Mouse (Mus musculus): ENCODE data around the gene Cdip1. TPM values are rescaled to one million over a fixed set of nuclear protein-coding genes. Genes with fewer than 3 reads are reported as not detected.
"Not testable (repeated sequence)": the region's sequence is repeated elsewhere in the genome, so short reads cannot be mapped to it uniquely, and the experiment has no call there.

Cdip1 gene
- total RNA-seq (2021) = 10 to 100 TPM; 82.1 to 91.9 TPM
- long read RNA-seq, experiment 1, transcript Cdip1-203 (6 exons, 2,554 nt) = minor isoform, 10 of 175 reads
- long read RNA-seq, experiment 1, transcript Cdip1-201 (6 exons, 3,953 nt) = major isoform, 124 of 175 reads
- long read RNA-seq, experiment 1, partial matches to known transcripts = 27 of 175 reads
- long read RNA-seq, experiment 1, other reads (novel, unspliced or antisense) = 14 of 175 reads
- long read RNA-seq, experiment 2, full-length matches to known transcripts = 129 of 160 reads
- long read RNA-seq, experiment 2, partial matches to known transcripts = 5 of 160 reads
- long read RNA-seq, experiment 2, other reads (novel, unspliced or antisense) = 26 of 160 reads

- peak; percentile 91 for DNase-seq
Observed at GRCm38 (mm10) chr16:4789810-4790559, at the start of gene Cdip1. Gene Cdip1, minus strand, starts transcription at chr16:4790292.

DNA sequence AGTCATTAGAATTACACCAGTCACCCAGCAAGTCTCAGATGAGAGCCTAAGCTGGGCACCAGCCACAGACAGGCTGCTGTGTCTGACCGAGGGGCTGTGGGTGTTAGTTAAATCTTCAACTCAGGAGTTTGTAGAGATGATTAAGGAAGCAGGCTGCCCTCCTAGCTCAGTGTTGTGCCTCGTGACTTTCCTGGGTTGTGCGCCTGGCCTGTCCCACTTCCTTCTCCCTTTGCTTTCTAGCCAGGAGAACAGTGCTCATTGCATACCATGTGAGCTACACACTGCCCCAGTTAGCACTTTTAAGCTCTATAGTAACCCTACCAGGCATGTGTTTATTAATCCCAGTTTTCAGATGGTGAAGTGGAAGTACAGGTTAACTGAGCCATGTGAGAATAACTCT is 49.5 kb upstream of the Cdip1 start:
- DNase-seq = no peak

GRCm38 (mm10) chr16:4837631-4838030 is 47.5 kb upstream of the Cdip1 start:
- DNase-seq = no peak

DNA sequence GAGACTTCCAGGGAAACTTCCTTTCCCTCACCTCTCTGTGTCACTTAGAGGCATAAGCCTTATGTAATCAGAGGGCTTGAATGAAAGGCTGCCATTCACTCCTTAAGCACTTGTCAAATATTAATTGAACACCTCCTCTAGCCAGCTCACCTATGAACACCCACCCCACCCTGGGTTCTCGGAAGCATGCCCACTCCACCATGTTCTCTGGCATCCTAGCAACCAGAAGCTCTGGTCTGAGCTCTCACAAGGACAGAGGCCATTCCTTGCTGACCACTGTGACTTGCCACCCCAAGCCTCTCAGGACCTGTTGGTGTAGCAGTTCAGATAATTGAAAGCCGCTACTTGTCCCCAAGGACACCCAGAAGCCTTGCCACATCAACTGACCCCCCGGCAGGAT is 45.1 kb upstream of the Cdip1 start, which contains the start of gene 4930562C15Rik:
Gene 4930562C15Rik (plus strand): TSS at position 226 of the 400 bp plus-strand sequence.
- DNase-seq = no peak

- DNase-seq = no peak
Observed at GRCm38 (mm10) chr16:4833858-4834257, 43.8 kb upstream of the Cdip1 start.

DNA sequence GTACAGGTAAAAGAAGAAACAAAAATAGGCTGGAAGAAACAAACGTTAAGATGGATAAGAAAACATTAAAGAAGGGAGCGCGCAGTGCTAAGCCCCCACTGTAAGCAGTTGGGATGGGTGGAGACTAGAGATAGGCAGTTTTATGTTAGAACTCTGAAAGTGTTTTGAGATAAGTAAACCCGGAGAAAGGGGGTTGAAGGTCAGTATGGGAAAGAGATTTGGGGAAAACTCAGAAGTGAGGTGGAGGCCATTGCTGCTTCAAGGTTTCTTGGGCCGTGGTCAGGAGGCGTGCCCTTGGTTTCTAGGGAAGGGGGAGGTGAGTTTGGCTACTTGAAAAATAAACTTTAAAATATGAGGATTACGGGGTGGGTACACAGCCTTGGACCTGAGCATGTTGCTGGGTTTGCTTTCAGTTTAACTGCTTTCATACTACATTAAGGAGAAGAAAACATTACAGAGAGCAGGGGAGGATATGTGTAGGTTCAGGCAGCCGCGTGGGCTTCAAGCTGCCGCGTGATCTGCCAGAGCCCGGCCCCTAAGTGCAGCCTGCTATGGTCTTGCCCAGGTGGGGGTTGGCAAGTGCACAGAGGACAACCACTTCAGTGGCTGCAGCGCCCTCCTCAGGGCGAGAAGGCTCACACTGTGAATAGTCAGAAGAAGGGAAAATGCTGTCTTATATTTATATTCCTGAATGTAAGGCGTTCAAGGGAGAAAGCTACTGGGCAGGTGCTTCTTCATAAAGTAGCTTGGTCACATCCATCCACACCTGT is 41.7 kb upstream of the Cdip1 start:
- DNase-seq = no peak

DNA sequence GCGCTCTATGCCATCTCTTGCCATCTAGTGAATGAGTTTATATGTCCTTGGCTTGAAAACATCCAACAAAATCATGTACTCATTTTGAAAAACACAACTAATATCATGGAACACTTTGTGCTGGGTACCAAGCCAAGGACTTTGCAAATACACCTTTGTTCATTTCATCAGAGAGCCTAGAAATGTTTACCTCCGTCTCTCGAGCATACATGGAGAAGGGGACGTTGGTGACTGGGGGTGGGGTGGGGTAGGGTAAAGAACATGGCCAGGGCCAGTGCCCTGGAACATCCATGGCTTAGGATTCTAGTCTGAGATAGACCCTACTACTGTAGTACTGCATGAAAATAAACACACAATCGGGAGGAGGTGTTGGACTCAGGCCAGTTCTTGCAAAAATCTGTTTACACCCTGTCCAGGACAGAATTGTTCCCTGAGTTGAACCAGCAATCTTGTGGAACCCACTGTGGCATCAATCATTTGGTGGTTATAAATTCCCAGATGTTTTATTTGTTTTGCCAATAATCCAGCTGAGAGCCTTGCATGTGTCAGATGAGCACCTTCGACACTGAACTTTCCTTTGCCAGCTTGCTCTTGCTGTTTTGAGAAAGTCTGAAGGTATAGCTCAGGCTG is 39.3 kb upstream of the Cdip1 start:
- DNase-seq = no peak

GRCm38 (mm10) chr16:4827639-4828038 is 37.5 kb upstream of the Cdip1 start:
- no peak for DNase-seq

DNA sequence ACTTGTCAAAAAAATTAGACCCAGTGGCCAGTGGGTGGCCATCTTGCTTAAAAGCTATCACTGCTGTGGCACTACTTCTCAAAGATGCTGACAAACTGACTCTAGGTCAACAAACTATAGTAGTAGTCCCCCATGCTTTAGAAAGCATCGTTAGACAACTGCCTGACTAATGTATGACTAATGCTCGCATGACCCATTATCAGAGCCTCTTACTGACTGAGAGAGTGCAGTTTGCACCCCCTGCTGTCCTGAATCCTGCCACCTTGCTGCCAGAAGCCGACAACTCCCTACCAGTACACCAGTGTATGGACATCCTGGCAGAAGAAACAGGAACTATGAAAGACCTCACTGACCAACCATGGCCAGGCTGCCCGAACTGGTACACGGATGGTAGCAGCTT is 34.4 kb upstream of the Cdip1 start:
- DNase-seq = not testable (repeated sequence)

DNA sequence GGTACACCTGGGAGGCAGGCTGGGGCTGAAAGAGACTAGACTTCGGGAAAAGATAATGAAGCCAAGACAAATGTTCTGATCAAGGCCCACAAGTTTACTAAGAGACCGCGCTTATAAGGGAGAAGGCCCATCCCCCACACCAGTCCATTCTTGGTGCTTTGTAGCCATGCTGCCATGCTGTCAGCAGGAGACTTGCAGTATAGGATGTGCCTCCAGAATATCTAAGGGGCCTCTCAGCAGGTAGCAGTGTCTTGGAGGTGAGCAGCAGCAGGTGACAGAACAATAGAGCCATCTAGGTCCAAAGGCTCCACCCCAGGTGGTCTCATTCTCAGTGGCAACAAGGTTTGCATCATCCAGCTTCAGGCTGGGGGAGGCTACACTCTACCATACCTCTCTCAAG is 28.3 kb upstream of the Cdip1 start:
- no peak for DNase-seq

DNA sequence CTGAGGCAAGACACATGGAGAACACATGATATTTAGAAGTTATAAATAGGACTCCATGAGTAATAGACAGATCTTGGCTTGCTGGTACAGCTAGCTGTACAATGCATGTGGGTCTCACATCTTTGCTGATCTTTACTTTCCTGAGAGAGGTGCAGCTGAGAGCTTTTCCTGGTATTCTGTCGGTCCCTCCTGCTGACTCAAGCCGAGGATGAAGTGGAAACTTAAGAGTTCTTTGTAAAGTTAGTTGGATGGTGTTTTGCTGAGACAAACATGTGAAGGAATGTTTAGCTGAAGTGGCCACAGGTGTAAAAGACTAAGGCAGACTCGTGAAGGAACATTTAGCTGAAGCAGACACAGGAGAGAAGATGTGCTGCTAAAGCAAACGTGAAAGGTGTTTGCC is 6.5 kb upstream of the Cdip1 start:
- no peak for DNase-seq

- DNase-seq = no peak
Observed at GRCm38 (mm10) chr16:4791332-4791731, 1.2 kb upstream of the Cdip1 start.

- DNase-seq = no peak
Observed at GRCm38 (mm10) chr16:4789311-4789768, 752 bp downstream of the Cdip1 start.

DNA sequence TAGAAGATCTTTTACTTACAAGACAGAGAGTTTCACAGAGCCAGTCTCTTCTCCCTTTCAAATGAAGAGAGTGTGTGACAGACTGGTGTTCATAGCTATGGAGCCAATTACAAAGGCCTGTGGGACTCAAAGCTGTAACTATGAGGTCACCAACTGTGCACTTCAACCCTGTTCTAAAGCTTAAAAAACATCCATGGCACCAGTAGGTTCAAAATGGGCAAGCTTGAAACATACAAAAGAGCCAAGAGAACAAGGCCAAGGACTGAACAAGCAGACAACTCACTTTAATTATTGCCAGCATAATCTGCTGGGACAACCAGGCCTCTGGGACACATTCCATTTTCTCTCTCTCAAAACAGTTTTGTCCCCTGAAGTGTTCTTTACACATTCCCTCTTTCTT is 1.9 kb downstream of the Cdip1 start:
- no peak for DNase-seq

DNA sequence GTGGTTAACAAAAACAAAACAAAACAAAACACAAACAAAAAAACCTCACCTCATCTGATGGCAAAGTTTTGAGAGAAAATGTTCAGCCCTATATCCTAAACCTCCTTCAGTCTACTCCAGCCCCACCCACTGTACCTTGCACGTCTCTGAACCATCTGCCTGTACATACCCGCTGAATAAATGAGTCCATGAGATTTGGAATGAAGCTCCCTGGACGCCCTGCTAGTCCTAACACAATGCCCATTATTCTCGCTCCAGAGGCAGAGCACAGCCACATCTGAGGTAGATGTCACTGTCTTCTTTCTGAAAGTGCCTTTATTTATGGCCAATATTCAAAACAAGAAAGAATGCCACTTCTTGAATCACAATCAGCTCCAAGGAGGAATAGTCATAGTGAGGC is 4.4 kb downstream of the Cdip1 start:
- no peak for DNase-seq

DNA sequence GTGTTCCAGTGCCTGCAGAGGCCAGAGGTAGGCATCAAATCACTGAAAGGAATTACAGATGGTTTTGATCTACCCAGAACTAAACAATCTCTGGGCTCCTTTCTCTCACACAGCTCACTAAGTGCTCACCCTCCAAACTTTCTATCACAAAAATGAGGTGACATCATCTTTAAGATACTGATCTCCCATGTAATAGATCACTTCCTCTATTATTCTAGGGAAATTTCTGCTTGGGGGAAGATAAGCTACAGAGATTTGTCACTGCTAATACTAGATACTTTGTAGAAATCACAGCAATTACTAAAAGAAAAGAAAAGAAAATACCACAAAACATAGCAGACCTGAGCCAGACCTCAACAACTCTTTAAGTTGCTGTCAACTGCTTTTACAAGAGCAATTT is 7.6 kb downstream of the Cdip1 start:
- DNase-seq = no peak

DNA sequence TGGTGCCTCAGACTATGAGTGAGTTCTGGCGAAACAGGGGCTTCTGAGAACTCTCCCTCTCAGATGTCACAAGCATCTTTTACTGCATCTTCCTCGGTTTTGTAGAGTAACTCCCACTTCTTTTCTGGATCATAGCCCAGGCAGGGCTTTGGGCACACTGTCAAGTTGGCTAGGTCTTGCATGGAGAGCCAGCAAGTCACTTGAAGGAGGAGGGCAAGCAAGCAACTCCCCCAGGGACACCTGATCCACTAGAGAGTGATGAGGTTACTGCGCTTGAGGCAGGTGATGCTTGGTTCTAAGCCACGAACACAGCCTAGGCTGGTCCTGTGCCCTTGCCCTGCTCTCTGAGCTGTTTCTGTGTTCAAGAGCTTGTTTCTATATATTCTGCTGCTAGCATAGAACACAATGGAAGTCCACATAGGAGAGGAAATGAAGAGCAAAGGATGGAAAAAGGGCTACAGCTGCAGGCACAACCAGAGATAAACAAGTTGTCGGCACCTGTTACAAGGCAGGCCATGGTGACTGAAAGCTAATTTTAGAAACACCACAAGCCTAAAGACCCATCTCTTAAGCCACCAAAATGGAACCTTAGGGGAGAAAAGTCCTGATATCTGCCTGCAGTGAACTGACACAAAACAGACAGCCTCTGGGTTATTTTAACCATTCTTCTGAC is 8.4 kb downstream of the Cdip1 start:
- DNase-seq = peak; percentile 62

DNA sequence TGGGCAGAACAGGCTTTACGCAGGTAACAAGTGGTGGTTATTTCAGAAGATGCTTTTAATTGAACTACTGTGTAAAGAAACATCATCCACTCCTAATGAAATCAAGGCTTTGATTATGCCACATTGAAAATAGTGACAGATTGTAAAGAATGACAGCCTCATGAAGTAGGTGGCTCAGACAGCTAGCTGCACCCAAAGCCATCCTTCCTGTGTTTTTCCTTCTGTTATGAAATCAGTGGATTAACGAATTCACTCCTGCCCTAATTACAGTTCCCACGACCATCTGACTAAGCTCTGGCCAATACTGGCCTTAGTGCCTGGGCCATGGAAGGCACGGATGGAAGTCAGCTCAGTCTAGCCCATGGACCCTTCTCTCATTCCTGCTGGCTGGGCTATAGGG is 11.2 kb downstream of the Cdip1 start:
- no peak for DNase-seq

- DNase-seq = no peak
Observed at GRCm38 (mm10) chr16:4777905-4778609, 12.0 kb downstream of the Cdip1 start.

GRCm38 (mm10) chr16:4777171-4777904 is 12.8 kb downstream of the Cdip1 start:
- DNase-seq = peak; percentile 19

Data from gastrocnemius, postnatal 10 days (tissue).